Mouse (Mus musculus) left cerebral cortex, postnatal 25 days (tissue): ENCODE measurements around the gene Farp2. TPM values are rescaled to one million over a fixed set of nuclear protein-coding genes. Genes with fewer than 3 reads are reported as not detected.

Source experiments
- total RNA-seq, 2 experiments: library from RNA; stranded (reverse); gene quantifications; 2 replicates each; pipeline ENCODE4 v1.2.3; 2021

The Farp2 gene
- total RNA-seq, 2 experiments from 2014 or later, result 10.8 to 13.3 TPM

Other genes with a start within 250 kb of the Farp2 start
- 10 to 100 TPM; 20.4 to 23.3 TPM for gene Mterf4, start 206.2 kb upstream of the Farp2 start, total RNA-seq
- gene Ppp1r7, start 169.2 kb upstream of the Farp2 start, total RNA-seq, result 10 to 100 TPM; 81.1 to 84.7 TPM
- gene Pask, start 168.6 kb upstream of the Farp2 start, total RNA-seq, result 1 to 10 TPM; 3.9 to 9.4 TPM
- under 1 TPM in 1 of 2 experiments, not detected in 1; 0.14 TPM for gene Ano7, start 138.1 kb upstream of the Farp2 start, total RNA-seq
- 100 to 1,000 TPM; 162 to 171 TPM for gene Hdlbp, start 33.3 kb upstream of the Farp2 start, total RNA-seq
- gene Stk25, start 146.6 kb downstream of the Farp2 start, total RNA-seq, result 100 to 1,000 TPM; 376 to 384 TPM
- 10 to 100 TPM; 23.6 to 27.5 TPM for gene Bok, start 173.6 kb downstream of the Farp2 start, total RNA-seq
- 10 to 100 TPM; 73.6 to 79.9 TPM for gene Atg4b, start 239.4 kb downstream of the Farp2 start, total RNA-seq
- gene Thap4, start 242.8 kb downstream of the Farp2 start, total RNA-seq, result 10 to 100 TPM; 39.6 TPM